Mouse (Mus musculus) right cerebral cortex, postnatal 25 days (tissue): ENCODE measurements around the gene Fam20b.

Experiments used
- DNase-seq: peaks from one replicate; pipeline ENCODE4 v3.0.0; 2022

Gene Fam20b

DNA sequence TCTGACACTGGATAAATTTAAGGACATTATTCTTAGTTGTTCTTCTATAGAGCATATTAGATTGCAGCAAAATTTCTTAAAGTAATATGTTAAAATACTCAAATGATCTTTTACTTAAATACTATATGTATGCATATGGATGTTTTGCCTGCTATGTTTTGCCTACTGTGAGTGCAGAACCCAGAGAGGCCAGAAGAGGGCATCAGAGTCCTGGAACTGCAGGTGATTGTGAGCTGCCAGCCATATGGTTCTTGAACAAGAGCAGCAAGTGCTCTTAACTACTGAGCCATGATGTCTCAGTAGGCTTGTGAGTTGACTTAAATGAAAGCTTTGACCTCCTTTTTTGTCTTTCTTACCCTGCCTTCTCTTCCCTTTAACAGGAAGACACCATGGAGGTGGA is 87.9 kb downstream of the Fam20b start:
- no peak for DNase-seq

DNA sequence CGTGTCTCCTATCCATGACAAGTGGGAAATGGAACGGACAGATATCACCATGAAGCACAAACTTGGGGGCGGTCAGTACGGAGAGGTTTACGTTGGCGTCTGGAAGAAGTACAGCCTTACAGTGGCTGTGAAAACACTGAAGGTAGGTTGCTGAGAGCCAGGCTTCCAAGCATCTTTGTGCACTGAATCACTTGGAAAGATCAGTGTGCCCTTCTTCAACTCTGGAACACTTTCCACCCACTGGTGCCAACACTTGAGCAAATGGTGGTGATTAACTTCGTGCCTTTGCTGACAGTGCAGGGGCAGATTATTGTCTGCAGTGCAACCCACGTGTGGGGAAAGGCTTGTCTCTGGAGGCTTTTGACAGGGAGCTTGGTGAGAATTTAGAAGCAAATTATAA is 88.9 kb downstream of the Fam20b start:
- DNase-seq, result no peak
